Mouse (Mus musculus) lung, postnatal 4 days (tissue): ENCODE results near the gene Adamts7.

ENCODE experiments used
- DNase-seq, 2 experiments: peaks; one replicate each; pipeline ENCODE4 v3.0.0; 2021

Gene Adamts7

DNA sequence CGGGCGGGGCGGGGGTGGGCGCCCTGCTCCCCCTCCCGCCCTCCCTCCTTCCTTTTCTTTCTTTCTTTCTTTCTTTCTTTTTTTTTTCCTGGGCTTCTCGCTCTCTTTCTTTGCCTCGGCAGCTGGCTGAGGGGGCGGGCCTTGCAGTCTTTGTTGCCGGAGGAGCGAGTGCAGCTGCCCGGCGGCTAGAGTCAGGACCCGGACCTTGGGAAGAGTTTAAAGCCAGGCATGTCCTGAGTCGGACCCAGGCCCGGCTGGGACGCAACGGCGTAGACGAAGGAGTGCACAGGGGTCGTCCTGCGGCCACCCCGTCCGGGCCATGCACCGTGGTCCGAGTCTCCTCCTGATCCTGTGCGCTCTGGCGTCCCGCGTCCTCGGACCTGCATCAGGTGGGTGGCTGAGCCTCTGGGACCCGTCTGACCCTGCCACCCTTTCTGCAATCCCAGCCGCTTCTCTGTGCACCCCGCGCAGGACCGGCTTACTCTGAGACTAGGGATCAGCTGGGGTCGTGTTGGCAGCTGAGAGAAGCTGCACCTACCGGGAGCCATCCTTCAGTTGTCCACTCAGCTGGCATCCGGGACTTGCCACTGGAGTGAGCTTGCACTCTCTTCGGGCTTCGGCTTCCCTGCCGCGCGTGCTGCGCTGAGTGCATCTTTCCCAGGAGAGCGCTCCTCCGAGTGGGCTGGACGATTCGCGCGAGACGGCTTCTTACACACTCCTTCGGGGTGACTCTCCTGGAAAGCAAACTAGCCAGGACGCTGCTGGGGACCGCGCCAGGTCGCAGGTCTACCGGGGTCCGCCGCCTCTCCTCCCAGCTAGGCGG, at the start of gene Adamts7:
Gene Adamts7 (plus strand): TSS at position 144 of the 823 bp plus-strand sequence.
- DNase-seq = peak; percentile 61 to 65

DNA sequence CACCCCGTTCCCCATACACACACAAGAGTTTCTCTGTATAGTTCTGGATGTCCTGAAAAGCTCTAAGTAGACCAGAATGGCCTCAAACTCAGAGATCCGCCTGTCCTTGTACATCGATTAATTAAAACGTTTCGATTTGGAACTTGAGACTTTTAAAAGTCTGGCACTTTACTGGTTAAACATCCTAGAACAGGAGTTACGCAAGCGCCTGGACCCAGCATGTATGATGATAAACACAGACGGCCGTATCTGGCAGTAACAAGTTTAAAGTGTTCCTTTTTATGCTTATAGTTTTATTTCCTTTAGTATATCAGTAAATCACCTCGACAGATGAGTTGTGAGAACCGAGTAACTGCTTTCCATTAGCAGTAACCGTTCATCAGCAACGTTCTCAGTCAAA, 49.7 kb upstream of the Adamts7 start:
- DNase-seq = no peak

DNA sequence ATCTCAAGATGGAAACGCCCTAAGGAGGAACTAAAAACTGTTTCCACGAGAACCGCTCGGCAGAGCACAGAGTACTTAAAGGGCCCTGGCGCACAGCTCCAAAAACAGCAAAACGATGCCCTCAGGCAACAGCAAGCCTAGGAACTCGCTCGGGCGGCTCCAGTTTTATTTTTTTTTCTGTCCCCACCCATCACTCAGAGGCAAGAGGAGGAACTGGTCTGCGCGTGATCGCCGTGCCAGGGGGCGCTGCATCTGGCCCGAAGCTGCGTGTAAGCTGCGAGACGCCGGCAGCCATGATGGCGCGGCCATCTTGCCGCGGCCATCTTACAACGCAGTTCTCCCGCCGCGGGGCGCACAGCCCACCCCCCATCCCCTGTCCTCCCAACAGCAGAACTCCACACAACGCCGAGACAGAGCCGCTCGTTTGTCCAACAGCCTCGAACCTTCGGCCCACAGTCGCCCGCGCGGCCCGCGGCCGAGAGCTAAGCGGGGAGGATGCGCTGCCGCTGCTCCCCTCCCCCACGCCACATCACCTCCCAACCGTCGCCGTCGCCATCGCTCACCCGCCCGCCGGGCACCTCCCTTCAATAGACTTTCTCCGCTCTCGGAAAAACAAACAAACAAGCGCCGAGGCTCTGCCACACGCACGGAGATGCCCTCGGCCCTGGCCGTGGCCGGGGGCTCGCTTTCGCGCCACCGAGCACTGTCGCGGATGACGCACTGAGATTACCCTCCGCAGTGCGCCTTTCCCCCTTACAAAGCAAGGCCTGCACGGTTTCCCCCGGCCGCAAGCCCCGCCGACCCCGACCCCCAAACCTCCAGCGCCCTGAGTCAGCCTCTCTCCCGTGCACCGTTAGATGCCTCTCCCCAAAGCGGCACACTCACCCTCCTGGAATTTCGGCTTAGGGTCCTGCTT, 49.0 kb upstream of the Adamts7 start:
- peak; percentile 94 to 96 for DNase-seq

DNA sequence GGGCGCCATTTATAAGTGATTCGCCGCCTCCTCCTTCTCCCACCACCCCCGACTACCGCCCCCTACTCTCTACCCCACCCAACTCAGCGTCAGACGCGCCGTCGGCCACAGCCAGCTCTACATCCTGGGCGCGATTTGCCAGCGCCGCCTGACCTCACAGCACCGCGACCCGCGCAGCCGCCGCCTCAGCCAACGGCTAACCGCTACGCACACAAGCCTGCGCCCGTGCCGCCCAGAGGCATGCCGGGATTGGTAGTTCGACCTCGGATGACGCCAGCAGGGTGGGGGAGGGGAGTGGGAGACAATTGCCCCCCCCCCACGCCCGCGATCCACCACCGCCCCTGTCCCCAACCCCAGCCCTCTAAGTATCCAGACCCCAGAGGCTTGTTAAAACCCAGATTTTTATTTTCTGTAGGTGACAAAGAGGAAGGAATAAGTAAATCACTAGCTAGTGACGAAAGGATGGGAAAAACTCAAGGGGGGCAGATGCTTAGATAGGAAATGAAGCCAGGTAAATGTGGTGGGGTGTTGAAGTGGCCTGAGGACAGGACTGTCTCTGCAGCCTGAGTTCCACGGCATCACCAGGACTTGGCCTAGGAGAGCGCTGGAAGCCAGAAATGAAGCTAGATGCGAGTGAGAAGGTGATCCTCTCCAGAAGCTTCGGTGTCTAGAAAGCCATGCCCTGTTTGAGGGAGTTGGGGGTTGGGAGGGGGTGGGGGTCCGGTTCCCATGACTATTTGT, 48.1 kb upstream of the Adamts7 start, which contains the start of gene Morf4l1:
Gene Morf4l1 (minus strand): TSS at position 208 of the 741 bp plus-strand sequence.
- peak; percentile 96 to 99 for DNase-seq

DNA sequence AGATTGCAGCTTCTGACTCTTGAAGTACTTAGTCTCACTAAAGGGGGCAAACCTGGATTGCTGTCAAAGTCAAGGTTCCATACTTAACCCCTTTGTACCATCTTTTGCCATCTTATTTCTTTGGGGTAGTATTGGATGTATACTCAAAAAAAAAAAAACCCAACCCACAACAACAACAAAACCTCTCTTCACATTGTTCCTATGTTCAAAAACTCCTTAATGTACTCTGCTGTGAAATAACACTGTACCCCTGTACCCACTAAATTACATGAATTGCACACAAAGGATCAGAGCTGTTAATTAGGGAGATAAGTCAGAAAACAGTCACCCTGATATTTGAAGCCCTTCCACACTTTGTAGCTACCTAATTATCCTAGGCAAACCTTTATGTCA, 47.6 kb upstream of the Adamts7 start:
- DNase-seq = no peak

DNA sequence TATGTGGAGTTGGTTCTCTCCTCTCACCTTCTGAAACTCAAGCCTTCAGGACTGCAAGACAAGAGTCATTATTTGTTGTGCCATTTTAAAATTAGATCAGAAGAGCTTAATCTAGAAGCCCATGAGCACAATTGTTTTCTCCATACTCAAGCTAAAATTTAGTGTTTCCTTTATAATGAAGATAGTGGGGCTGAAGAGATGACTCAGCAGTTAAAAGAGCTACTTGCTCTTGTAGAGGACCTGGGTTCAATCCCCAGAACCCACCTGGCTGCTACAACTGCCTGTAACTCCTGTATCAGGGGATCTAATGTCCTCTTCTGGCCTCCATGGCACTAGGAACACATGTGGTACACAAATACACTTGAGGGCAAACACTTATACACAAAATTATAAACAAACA, 45.6 kb upstream of the Adamts7 start:
- DNase-seq = no peak

DNA sequence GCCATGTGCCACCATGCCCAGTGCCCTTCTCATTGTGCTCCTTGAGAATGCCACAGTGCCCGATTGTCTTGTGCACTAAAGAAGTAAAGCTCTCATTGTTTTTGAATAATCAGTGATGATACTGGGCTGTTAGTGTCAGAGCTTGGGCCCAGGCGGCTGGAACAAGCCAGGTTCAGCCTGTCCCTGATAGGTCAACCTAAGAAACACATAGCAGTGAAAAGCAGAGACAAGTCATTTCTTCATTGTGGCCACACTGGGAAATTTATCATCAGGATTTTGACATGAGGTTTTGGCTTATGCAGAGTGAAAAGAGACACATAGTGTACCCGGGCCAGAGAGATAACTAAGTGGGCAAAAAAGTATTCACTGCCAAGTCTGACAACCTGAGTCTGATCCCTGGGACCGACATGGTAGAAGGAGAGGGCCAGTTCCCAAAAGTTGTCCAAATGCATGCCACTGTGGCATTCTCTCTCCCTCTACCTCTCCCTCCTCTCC, 40.6 kb upstream of the Adamts7 start:
- DNase-seq = no peak

DNA sequence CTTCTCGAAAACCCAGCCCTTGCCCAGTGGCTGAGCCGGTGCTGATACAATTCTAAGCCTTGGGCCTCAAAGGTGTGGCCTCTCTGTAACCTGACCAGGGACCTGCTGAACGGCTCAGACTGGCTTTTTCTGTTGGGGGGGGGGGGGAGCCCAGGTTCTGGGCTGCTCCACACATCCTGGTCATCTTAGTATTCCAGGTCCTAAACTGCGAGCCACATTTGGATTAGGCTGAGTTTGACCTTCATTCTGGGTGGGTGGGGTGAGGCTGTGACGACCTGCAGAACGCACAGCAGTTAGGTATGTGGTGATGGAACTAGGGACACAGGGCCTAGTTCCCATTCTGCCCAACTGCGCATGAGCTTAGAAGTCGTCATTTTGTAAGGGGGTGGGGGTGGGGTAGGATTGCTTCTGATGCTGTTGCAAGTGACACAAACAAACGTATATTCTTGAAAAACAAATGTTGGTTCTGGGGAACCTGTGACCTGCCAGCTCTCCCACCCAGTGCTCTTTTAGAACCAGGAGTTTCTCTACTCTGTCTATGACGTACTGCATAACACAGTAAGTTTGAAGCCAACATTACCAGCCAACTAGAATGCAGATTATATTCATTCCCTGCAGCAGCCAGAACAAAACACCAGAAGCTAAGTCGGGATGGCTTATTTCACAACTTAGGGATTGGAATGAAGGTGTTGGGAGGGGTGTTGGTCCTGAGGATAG, 38.6 kb upstream of the Adamts7 start:
- no peak for DNase-seq

DNA sequence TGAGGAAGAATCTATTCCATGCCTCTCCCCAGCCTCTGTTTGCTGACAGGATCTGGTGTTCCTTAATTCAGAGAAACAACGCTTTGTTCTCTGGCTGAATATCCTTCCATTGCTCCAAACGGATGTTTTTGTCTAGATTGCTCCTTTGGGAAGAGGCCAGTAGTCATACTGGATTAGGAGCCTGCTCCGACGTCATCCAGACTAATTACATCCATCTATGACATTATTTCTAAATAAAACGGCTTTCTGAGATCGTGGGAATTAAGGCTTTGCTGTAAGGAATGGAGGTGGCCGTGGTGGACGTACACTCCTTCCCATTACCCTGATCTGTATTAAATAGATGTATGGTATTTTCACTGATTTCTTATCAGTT, 38.0 kb upstream of the Adamts7 start:
- peak in 1 of 2 experiments; percentile 24 for DNase-seq

DNA sequence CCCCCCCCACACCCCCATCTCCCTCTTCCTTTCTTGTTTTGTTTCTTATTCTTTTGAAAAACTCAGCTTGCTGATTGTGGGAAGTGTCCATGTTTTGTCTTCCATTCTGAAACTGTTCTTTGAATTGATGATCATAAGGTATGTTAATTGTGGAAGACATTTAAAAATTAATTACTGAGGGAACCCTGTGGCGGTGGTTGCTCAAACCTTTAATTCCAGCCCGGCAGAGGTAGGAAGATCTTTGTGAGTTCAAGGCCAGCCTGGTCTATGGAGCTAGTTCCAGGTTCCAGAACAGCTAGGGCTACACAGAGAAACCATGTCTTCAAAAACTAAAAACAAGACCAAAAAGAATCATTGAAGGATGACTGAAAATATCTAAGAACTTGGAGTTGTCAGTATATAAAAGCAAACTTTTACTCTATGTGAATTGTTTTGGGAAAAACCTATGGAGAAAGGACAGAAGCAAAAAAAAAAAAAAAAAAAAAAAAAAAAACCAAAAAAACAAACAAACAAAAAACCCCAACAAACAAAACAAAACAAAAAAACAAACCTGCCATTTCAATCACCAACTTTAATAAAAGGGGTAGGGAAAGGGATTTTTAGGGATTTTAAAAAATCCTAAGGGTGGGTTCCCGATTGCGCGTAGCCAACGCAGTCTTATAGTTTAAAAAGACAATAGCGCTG, 37.3 kb upstream of the Adamts7 start:
- no peak for DNase-seq

DNA sequence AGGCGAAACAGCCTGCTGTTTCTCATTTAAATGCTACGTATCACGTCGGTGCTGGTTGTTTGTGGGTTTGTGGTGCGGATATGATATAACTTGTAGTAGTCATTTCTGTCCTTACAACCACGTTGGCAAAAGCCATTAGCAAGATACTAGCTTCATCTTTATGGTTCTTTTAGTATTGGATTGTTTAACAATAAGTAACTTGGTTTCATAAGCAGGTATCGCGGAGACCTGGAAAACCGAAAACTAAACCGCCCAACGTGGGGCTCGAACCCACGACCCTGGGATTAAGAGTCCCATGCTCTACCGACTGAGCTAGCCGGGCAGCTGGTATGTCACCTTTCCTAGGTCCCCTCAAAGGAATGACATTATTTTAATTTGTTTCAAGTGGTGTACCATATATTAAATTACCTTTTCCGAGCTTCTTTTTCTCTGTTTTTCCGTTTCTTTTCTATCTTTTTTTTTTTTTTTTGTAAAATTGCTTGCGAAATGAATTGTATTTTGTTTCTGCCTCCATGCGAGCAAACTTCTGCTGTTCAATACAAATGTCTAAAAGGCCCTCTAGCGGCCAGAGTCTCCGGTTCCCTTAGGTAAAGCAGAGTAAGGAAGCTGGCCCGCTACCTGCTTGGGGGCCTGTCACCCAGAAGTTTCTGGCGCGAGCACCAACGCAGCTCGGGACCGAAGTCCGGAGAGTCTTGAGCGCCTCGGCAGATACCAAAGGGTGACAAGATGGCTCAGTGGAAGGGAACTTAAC, 36.4 kb upstream of the Adamts7 start:
- DNase-seq = peak; percentile 66 to 79

DNA sequence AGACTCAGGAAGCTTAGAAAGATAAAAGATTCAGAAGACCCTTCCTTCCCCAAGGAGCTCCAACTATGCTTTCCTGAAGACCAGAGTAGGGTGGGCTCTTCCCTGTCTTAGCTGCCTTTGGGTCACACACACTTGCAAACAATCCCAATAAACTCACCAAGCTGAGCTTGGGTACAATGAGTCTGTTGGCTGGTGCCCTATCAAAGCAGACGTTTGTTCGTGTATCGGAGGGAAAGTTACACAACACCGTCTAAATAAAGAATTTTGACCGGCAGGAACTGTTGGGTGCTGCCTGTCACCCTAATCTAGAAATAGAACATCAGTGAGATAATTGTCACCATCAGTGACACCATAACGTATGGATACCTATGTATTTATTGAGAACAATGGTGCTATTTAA, 35.7 kb upstream of the Adamts7 start:
- DNase-seq = no peak

DNA sequence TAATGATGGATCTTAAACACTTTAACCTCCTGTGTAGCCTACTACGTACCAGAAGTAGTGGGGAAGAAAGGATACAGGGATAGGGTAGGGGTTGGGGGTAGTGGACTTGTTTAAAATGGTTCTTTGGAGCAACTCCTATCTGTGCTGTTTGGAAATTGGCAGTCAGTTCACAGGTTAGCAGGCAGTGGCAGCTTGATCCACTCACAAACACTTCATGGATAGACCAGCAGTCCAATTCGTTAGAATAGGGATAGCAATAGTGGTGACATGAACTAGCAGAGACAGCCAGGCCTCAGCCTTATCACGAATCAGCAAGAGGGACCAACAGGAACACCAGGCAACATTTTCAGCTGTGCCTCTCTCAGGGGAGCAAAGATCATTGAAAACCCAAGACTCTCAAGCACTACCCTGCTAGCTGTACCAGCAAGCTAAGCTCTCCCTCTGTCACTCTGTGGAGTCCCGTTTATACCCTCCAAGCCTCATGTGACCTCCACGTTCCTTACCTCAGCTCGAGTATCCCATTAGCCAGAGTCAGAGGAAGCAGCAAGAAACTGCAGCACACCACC, 34.1 kb upstream of the Adamts7 start:
- DNase-seq = no peak

DNA sequence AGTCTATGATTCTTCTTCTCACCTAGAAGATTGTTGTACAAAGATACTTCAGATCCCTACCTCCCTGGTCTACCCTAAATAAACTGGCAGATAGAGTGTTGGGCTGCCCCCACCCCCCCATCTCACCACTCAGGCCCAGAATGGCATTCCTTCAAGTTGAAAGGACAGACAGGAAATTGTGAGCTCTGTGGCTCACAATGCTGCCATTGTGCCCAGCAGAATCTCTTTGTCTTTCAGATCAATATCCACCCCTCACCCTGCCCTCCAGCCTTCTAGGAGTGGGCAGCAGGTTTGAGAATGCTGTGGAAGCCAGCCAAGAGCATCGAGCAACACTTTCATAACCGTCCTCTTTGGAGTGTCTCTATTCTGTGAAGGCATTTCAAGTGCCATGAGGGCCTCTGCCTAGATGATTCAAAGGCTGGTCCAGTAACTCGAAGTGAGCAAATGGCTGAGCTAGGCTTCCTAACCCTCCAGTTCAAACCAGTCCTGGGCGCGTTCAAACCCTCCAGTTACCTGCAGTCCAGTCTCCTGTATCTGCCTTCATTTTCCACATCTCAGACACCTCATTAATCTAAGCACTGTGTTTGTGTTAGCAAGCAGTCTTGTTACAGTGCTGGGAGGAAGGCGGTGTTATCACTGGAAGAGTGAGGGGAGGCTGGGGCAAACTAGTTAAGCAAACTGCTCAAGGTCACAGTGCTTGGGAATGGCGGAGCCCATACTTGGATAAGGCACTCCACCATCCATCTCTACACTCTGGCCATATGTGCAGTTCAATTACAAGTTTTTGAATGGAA, 29.1 kb upstream of the Adamts7 start:
- DNase-seq = no peak

DNA sequence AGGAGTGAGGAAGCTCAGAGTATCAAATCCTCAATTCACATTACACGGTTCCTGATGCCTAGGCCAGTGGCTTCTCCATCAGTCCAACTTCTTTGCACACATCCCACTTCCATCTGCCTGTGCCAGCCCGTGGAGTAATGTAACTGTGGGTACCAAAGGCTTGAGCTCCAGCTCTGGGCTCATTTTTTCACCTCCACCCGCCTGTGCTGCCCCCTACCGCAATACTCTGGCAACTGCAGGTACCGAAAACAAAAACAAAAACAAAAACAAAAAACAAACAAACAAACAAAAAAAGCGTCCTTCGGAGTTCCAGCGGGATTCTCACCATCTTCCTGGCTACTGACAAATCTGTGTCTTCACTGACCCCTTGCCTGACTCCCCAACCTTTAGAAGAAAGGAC, 27.4 kb upstream of the Adamts7 start:
- DNase-seq = no peak

DNA sequence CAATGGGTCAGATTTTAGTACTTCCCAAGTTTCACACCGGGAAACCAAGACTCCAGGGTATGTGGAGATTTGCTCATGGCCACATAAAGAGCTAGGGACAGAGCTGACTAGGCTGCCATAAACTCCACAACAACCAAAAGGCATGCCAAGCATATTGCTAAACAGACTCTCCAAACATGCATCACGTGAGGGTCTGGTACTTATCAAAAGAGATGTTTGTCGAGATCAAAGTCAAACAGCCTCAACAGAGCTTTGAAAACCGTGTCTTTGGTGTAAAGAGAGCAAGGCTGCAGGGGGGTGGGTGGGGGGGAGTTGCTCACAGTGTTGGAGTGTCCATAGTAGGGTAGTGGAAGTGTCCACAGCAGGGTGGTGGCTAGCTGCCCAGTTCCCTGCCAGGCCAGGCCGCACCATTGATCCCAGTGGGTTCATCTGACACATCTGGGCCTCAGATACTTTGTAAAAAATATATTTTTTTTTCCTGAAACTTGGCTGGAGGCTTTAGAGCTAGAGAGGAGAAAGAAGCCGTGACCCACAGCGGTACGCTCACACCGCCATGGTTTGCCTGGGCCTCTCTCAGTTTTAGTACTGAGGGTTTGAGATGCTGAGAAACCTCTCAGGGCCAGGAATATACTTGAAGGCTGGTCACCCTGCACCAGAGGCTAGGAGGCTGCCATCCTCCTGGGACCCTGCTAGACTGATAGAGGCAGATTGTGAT, 26.7 kb upstream of the Adamts7 start:
- DNase-seq = peak in 1 of 2 experiments; percentile 37

DNA sequence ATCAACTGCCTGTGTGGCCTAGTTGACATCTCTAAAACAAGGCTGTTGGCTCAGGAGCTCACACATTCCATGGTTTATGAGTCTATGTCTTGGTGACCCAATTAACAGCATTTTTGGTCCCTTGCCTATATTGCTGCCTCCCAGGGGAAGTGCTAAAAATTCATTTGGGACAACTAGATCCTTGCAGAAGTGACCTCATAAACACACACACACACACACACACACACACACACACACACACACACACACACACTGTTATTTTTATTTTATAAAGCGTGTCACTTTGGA, 26.2 kb upstream of the Adamts7 start:
- no peak for DNase-seq

DNA sequence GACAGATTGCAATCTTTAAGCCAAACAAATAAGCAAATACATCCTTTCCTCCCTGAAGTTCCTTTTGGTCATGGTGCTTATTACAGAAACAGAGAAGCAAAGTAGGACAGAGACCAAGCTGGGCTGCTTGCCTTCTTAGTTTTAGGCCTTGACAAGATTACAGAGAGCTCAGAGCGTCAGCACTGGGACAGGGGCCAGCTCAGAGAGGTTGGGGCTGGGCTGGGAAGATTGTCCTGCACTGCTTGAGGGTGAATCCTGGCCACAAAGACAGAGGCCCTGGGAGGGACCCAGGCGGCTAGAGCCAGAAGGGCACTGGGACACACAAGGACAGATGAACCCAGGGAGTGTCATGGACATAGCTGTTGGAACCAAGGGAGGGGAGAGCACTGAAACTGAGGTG, 17.1 kb upstream of the Adamts7 start:
- peak in 1 of 2 experiments; percentile 55 for DNase-seq

DNA sequence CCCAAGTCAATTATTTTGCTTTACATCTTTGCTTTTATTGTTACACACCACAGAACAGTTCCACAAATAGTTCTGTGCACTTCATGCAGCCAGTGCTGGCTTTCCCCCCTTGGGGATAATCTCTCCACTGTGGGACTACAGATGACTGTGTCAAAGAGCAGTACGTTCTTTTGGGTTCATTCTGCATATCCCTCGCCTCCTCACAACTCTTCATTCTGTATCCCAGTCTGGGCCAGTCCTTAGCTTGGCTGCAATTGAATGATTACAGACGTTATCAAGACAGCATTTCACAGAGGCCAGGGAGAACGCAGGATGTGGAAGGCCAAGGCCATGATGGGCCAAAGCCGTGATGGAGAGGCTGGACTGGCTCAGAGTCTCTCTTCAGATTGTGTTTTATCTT, 16.0 kb upstream of the Adamts7 start:
- DNase-seq = no peak
